Mouse (Mus musculus): ENCODE results near the gene Nt5m. TPM values are rescaled to one million over a fixed set of nuclear protein-coding genes. Genes with fewer than 3 reads are reported as not detected.
A peak's percentile ranks its signal among the peaks of the same experiment; 100 is the strongest.
"Not testable (repeated sequence)": the region's sequence is repeated elsewhere in the genome, so short reads cannot be mapped to it uniquely, and the experiment has no call there.

The Nt5m gene
- polyA plus RNA-seq, 1 experiment from 2014 or later, result 43.0 TPM

GRCm38 (mm10) chr11:59810480-59811158 lies 28.6 kb upstream of the Nt5m start:
- Histone ChIP-seq H3K9me3 (no peaks in the 10 kb centered on the region), H3K4me2 (replicated peaks) (peak overlapping the region; percentile 86), H3K27ac (peak overlapping the region; percentile 97), H3K4me1 (peaks cover 18% of the 10 kb centered on the region), H3K4me3 (peak overlapping the region; percentile 85), H3K9ac (peak overlapping the region; percentile 85), H3K27me3 (no peaks in the 10 kb centered on the region), H3K36me3 (peaks cover 18% of the 10 kb centered on the region)
- 60% methylated on average over 14 of the region's 14 CpGs for WGBS
- ATAC-seq (ENCODE audit: insufficient number of reproducible peaks, insufficient read depth, low FRiP score, low TSS enrichment), result no peak

- Histone ChIP-seq H3K4me3 (no peak overlapping the region; the same call in 1 of the 2 replicates), H3K27ac (peak overlapping the region; percentile 69), H3K4me1 (peaks cover 18% of the 10 kb centered on the region), H3K36me3 (peaks cover 17% of the 10 kb centered on the region), H3K4me2 (replicated peaks) (peak overlapping the region; percentile 15; the same call in 1 of the 2 replicates), H3K9me3 (no peaks in the 10 kb centered on the region), H3K9ac (no peak overlapping the region; the same call in 1 of the 2 replicates), H3K27me3 (no peaks in the 10 kb centered on the region)
- no peak for ATAC-seq (ENCODE audit: insufficient number of reproducible peaks, insufficient read depth, low FRiP score, low TSS enrichment)
- 51% methylated on average over 4 of the region's 4 CpGs for WGBS
Measured at GRCm38 (mm10) chr11:59811211-59811610, 28.0 kb upstream of the Nt5m start.

GRCm38 (mm10) chr11:59813276-59813675 lies 26.0 kb upstream of the Nt5m start:
- no peak overlapping the region for H3K9ac ChIP-seq
- 55% methylated on average over 3 of the region's 3 CpGs for WGBS
- peaks cover 16% of the 10 kb centered on the region for H3K4me1 ChIP-seq
- no peak overlapping the region for H3K27ac ChIP-seq
- no peak for ATAC-seq (ENCODE audit: insufficient number of reproducible peaks, insufficient read depth, low FRiP score, low TSS enrichment)
- no peak overlapping the region for H3K4me2 ChIP-seq (replicated peaks)
- no peaks in the 10 kb centered on the region for H3K27me3 ChIP-seq
- no peaks in the 10 kb centered on the region for H3K9me3 ChIP-seq
- H3K4me3 ChIP-seq, result no peak overlapping the region
- peaks cover 25% of the 10 kb centered on the region for H3K36me3 ChIP-seq

GRCm38 (mm10) chr11:59814311-59814710 lies 24.9 kb upstream of the Nt5m start:
- H3K4me2 ChIP-seq (replicated peaks), result no peak overlapping the region
- H3K9me3 ChIP-seq, result no peaks in the 10 kb centered on the region
- no peak overlapping the region for H3K27ac ChIP-seq
- ATAC-seq (ENCODE audit: insufficient number of reproducible peaks, insufficient read depth, low FRiP score, low TSS enrichment), result no peak
- no peak overlapping the region for H3K9ac ChIP-seq
- 71% methylated on average over 1 of the region's 1 CpGs for WGBS
- H3K36me3 ChIP-seq, result peaks cover 34% of the 10 kb centered on the region
- no peaks in the 10 kb centered on the region for H3K27me3 ChIP-seq
- H3K4me1 ChIP-seq, result peaks cover 7% of the 10 kb centered on the region; the same call in 1 of the 2 replicates
- H3K4me3 ChIP-seq, result no peak overlapping the region

GRCm38 (mm10) chr11:59814936-59815335 lies 24.3 kb upstream of the Nt5m start:
- H3K9ac ChIP-seq, result no peak overlapping the region
- peaks cover 40% of the 10 kb centered on the region for H3K36me3 ChIP-seq
- no peaks in the 10 kb centered on the region for H3K27me3 ChIP-seq
- no peak overlapping the region for H3K4me3 ChIP-seq
- no peak for ATAC-seq (ENCODE audit: insufficient number of reproducible peaks, insufficient read depth, low FRiP score, low TSS enrichment)
- H3K4me1 ChIP-seq, result peaks cover 7% of the 10 kb centered on the region; the same call in 1 of the 2 replicates
- H3K27ac ChIP-seq, result no peak overlapping the region
- H3K9me3 ChIP-seq, result no peaks in the 10 kb centered on the region
- 86% methylated on average over 6 of the region's 6 CpGs for WGBS
- H3K4me2 ChIP-seq (replicated peaks), result no peak overlapping the region

GRCm38 (mm10) chr11:59815482-59816065 lies 23.7 kb upstream of the Nt5m start:
- Histone ChIP-seq H3K4me3 (no peak overlapping the region), H3K36me3 (peaks cover 46% of the 10 kb centered on the region), H3K4me1 (peaks cover 7% of the 10 kb centered on the region; the same call in 1 of the 2 replicates), H3K4me2 (replicated peaks) (no peak overlapping the region), H3K27ac (no peak overlapping the region), H3K9ac (no peak overlapping the region), H3K27me3 (no peaks in the 10 kb centered on the region), H3K9me3 (no peaks in the 10 kb centered on the region)
- no peak for ATAC-seq (ENCODE audit: insufficient number of reproducible peaks, insufficient read depth, low FRiP score, low TSS enrichment)
- 89% methylated on average over 6 of the region's 6 CpGs for WGBS

- H3K9me3 ChIP-seq, result no peaks in the 10 kb centered on the region
- no peak overlapping the region for H3K4me2 ChIP-seq (replicated peaks)
- H3K36me3 ChIP-seq, result peaks cover 67% of the 10 kb centered on the region
- H3K4me1 ChIP-seq, result no peaks in the 10 kb centered on the region
- no peak overlapping the region for H3K4me3 ChIP-seq
- H3K27ac ChIP-seq, result no peak overlapping the region
- H3K9ac ChIP-seq, result no peak overlapping the region
- H3K27me3 ChIP-seq, result no peaks in the 10 kb centered on the region
- no peak for ATAC-seq (ENCODE audit: insufficient number of reproducible peaks, insufficient read depth, low FRiP score, low TSS enrichment)
- 94% methylated on average over 3 of the region's 3 CpGs for WGBS
Measured at GRCm38 (mm10) chr11:59817916-59818315, 21.3 kb upstream of the Nt5m start.

- no peak for ATAC-seq (ENCODE audit: insufficient number of reproducible peaks, insufficient read depth, low FRiP score, low TSS enrichment)
- H3K4me2 ChIP-seq (replicated peaks), result no peak overlapping the region
- H3K4me3 ChIP-seq, result no peak overlapping the region
- H3K9me3 ChIP-seq, result no peaks in the 10 kb centered on the region
- peaks cover 95% of the 10 kb centered on the region for H3K36me3 ChIP-seq
- H3K27me3 ChIP-seq, result no peaks in the 10 kb centered on the region
- H3K27ac ChIP-seq, result no peak overlapping the region
- H3K9ac ChIP-seq, result no peak overlapping the region
- 92% methylated on average over 3 of the region's 3 CpGs for WGBS
- no peaks in the 10 kb centered on the region for H3K4me1 ChIP-seq
Measured at GRCm38 (mm10) chr11:59821625-59822024, 17.6 kb upstream of the Nt5m start.

GRCm38 (mm10) chr11:59837789-59838188 lies 1.5 kb upstream of the Nt5m start:
- H3K9ac ChIP-seq, result not testable (repeated sequence)
- H3K4me3 ChIP-seq, result 0 out of 2 replicates have a peak overlapping the region, but pooled peaks have one; percentile 92
- 100% methylated on average over 1 of the region's 1 CpGs for WGBS

GRCm38 (mm10) chr11:59838426-59838825 lies 821 bp upstream of the Nt5m start:
- Histone ChIP-seq H3K4me3 (peak overlapping the region; percentile 92), H3K9me3 (no peaks in the 10 kb centered on the region), H3K27me3 (no peaks in the 10 kb centered on the region), H3K4me1 (peaks cover 19% of the 10 kb centered on the region), H3K9ac (peak overlapping the region; percentile 91), H3K27ac (no peak overlapping the region), H3K4me2 (replicated peaks) (peak overlapping the region; percentile 57), H3K36me3 (peaks cover 23% of the 10 kb centered on the region)
- 65% methylated on average over 4 of the region's 4 CpGs for WGBS
- no peak for ATAC-seq (ENCODE audit: insufficient number of reproducible peaks, insufficient read depth, low FRiP score, low TSS enrichment)

More at GRCm38 (mm10) chr11:59837789-59838188, 1.5 kb upstream of the Nt5m start:
- not testable (repeated sequence) for ATAC-seq (ENCODE audit: insufficient number of reproducible peaks, insufficient read depth, low FRiP score, low TSS enrichment); H3K27ac ChIP-seq; H3K27me3 ChIP-seq; H3K9me3 ChIP-seq
- Histone ChIP-seq H3K36me3 (peaks cover 27% of the 10 kb centered on the region), H3K4me1 (peaks cover 13% of the 10 kb centered on the region), H3K4me2 (replicated peaks) (peak overlapping the region; percentile 57; the same call in 1 of the 2 replicates)

GRCm38 (mm10) chr11:59839459-59840126 lies 346 bp downstream of the Nt5m start, which contains the start of gene Cops3:
Gene Cops3 (minus strand): TSS chr11:59839838.
- H3K27ac ChIP-seq, result peak within 1 kb of the TSS; percentile 98
- peak within 1 kb of the TSS; percentile 91 for H3K9ac ChIP-seq
- WGBS, result 2% methylated on average over 43 of the region's 43 CpGs
- peak within 1 kb of the TSS; percentile 92 for H3K4me3 ChIP-seq
- H3K4me1 ChIP-seq, result peaks cover 22% of the 10 kb centered on the region
- H3K36me3 ChIP-seq, result peaks cover 15% of the 10 kb centered on the region
- peak; percentile 96 for ATAC-seq (ENCODE audit: insufficient number of reproducible peaks, insufficient read depth, low FRiP score, low TSS enrichment)
- no peaks in the 10 kb centered on the region for H3K27me3 ChIP-seq
- H3K4me2 ChIP-seq (replicated peaks), result peak within 1 kb of the TSS; percentile 57
- no peaks in the 10 kb centered on the region for H3K9me3 ChIP-seq
